Mouse (Mus musculus) testis, adult 2 months (tissue): ENCODE results near the gene Slc5a11.

Experiments used
- CTCF ChIP-seq: fragments of 200-500 bp; IDR thresholded peaks from 2 replicates; pipeline ENCODE4 v1.5.1; 2012; ENCODE audit warnings: low read depth, mild to moderate bottlenecking, inconsistent platforms, low read length, moderate library complexity; ENCODE audit not compliant: control insufficient read depth, insufficient read depth, insufficient replicate concordance
- POLR2A ChIP-seq: fragments of 200-500 bp; IDR thresholded peaks from 2 replicates; pipeline ENCODE4 v1.6.1; 2012; ENCODE audit warnings: low read depth, mild to moderate bottlenecking, inconsistent platforms, low read length, moderate library complexity; ENCODE audit not compliant: control insufficient read depth

GRCm38 (mm10) chr7:123238621-123239020 lies 24.0 kb downstream of the Slc5a11 start:
- TF ChIP-seq POLR2A (no peak), CTCF (no peak)
